Mouse (Mus musculus) CH12.LX (cell line): ENCODE measurements around the gene Nkain1. TPM values are rescaled to one million over a fixed set of nuclear protein-coding genes. Genes with fewer than 3 reads are reported as not detected.

ENCODE experiments used
- DNase-seq: peaks from one replicate; pipeline ENCODE4 v3.0.0-alpha.2; 2013; ENCODE audit errors: extremely low read depth
- H3K27ac ChIP-seq: 2 replicates; pipeline ENCODE4 v1.5.1; 2012; ENCODE audit warnings: low read depth, mild to moderate bottlenecking, control low read depth, moderate library complexity; ENCODE audit not compliant: insufficient read depth
- H3K27me3 ChIP-seq: replicated peaks from 2 replicates; pipeline ENCODE3; 2012; ENCODE audit warnings: inconsistent platforms
- H3K36me3 ChIP-seq, 2 experiments: replicated peaks in 1 of 2; 2 replicates each; pipeline versions ENCODE3 to v1.6.1; 2012; ENCODE audit warnings: inconsistent platforms in 1 of 2, low read length in 1 of 2, mild to moderate bottlenecking in 1 of 2, mixed read lengths in 1 of 2, moderate library complexity in 1 of 2; ENCODE audit not compliant: control insufficient read depth in 1 of 2, insufficient read depth in 1 of 2
- H3K4me1 ChIP-seq, 2 experiments: 2 replicates each; pipeline ENCODE4 v1.6.1; 2012; ENCODE audit warnings: inconsistent platforms in 1 of 2, moderate library complexity in 1 of 2; ENCODE audit not compliant: insufficient read depth in 2 of 2, control insufficient read depth in 1 of 2
- H3K4me2 ChIP-seq: 2 replicates; pipeline ENCODE4 v1.6.1; 2012; ENCODE audit warnings: low read depth, mild to moderate bottlenecking, control low read depth; ENCODE audit not compliant: poor library complexity, insufficient read depth, severe bottlenecking
- H3K4me3 ChIP-seq, 3 experiments: fragments of 150-350 bp in 1 of 3; sonication (generic) in 1 of 3; replicated peaks in 1 of 3; 2 replicates each; pipeline versions ENCODE3 to v1.5.1; 2011 to 2012; ENCODE audit warnings: low read depth in 2 of 3, low read length in 2 of 3, mild to moderate bottlenecking in 2 of 3, moderate library complexity in 2 of 3, control low read depth in 1 of 3, improper control_type of control experiment in 1 of 3, inconsistent platforms in 1 of 3, mixed read lengths in 1 of 3; ENCODE audit not compliant: poor library complexity in 1 of 3
- H3K79me2 ChIP-seq: replicated peaks from 2 replicates; pipeline ENCODE4 v1.6.1; 2012; ENCODE audit warnings: mild to moderate bottlenecking, moderate library complexity; ENCODE audit not compliant: control insufficient read depth, poor library complexity, insufficient read depth, severe bottlenecking; ENCODE audit errors: extremely low read depth
- H3K9ac ChIP-seq: 2 replicates; pipeline ENCODE4 v1.6.1; 2012; ENCODE audit warnings: low read depth, mild to moderate bottlenecking, control low read depth, moderate library complexity; ENCODE audit not compliant: insufficient read depth
- H3K9me3 ChIP-seq: replicated peaks from 2 replicates; pipeline ENCODE3; 2012; ENCODE audit warnings: low read length, inconsistent platforms, mixed read lengths
- BHLHE40 ChIP-seq: IDR thresholded peaks from 2 replicates; pipeline ENCODE4 v1.6.1; 2011; ENCODE audit warnings: mild to moderate bottlenecking, low read depth, low read length, improper control_type of control experiment
- CHD2 ChIP-seq: IDR thresholded peaks from 2 replicates; pipeline ENCODE4 v1.6.1; 2011; ENCODE audit warnings: low read length, improper control_type of control experiment
- E2F4 ChIP-seq: IDR thresholded peaks from 2 replicates; pipeline ENCODE4 v1.6.1; 2011; ENCODE audit warnings: low read depth, low read length, improper control_type of control experiment; ENCODE audit not compliant: insufficient replicate concordance
- GABPA ChIP-seq: IDR thresholded peaks from 2 replicates; pipeline ENCODE4 v1.6.1; 2012; ENCODE audit warnings: low read depth, low read length, improper control_type of control experiment, inconsistent platforms; ENCODE audit not compliant: insufficient replicate concordance
- IRF4 ChIP-seq: IDR thresholded peaks from 2 replicates; pipeline ENCODE4 v1.6.1; 2014; ENCODE audit warnings: low read depth, mild to moderate bottlenecking, inconsistent platforms, low read length, improper control_type of control experiment
- JUND ChIP-seq: conservative IDR thresholded peaks from 2 replicates; pipeline ENCODE4 v1.6.1; 2011; ENCODE audit warnings: low read depth, low read length, improper control_type of control experiment
- KAT2A ChIP-seq: IDR thresholded peaks from 2 replicates; pipeline ENCODE4 v1.6.1; 2012; ENCODE audit warnings: low read length, improper control_type of control experiment, inconsistent platforms; ENCODE audit not compliant: insufficient replicate concordance
- MAFK ChIP-seq: IDR thresholded peaks from 2 replicates; pipeline ENCODE4 v1.6.1; 2011; ENCODE audit warnings: low read length, improper control_type of control experiment; ENCODE audit not compliant: insufficient replicate concordance
- MAX ChIP-seq: IDR thresholded peaks from 2 replicates; pipeline ENCODE4 v1.6.1; 2011; ENCODE audit warnings: low read length, improper control_type of control experiment
- MAZ ChIP-seq: IDR thresholded peaks from 2 replicates; pipeline ENCODE4 v1.6.1; 2012; ENCODE audit warnings: low read depth, mild to moderate bottlenecking, inconsistent platforms, low read length, improper control_type of control experiment, moderate library complexity
- NELFE ChIP-seq: IDR thresholded peaks from 2 replicates; pipeline ENCODE4 v1.6.1; 2011; ENCODE audit warnings: low read depth, low read length, improper control_type of control experiment
- PAX5 ChIP-seq: IDR thresholded peaks from 2 replicates; pipeline ENCODE4 v1.6.1; 2012; ENCODE audit warnings: low read length, inconsistent platforms, mixed read lengths
- POLR2A ChIP-seq: IDR thresholded peaks from 2 replicates; pipeline ENCODE4 v1.6.1; 2011; ENCODE audit warnings: low read depth, mild to moderate bottlenecking, improper control_type of control experiment, low read length
- POLR2AphosphoS2 ChIP-seq: IDR thresholded peaks from 2 replicates; pipeline ENCODE4 v1.6.1; 2011; ENCODE audit warnings: low read depth, low read length, improper control_type of control experiment
- RAD21 ChIP-seq: IDR thresholded peaks from 2 replicates; pipeline ENCODE4 v1.6.1; 2011; ENCODE audit warnings: low read depth, mild to moderate bottlenecking, low read length, improper control_type of control experiment, moderate library complexity
- RCOR1 ChIP-seq: conservative IDR thresholded peaks from 2 replicates; pipeline ENCODE4 v1.6.1; 2012; ENCODE audit warnings: low read depth, mild to moderate bottlenecking, inconsistent platforms, low read length, improper control_type of control experiment
- SIN3A ChIP-seq: IDR thresholded peaks from 2 replicates; pipeline ENCODE4 v1.6.1; 2012; ENCODE audit warnings: low read length, improper control_type of control experiment, inconsistent platforms
- SMC3 ChIP-seq: IDR thresholded peaks from 2 replicates; pipeline ENCODE4 v1.6.1; 2011; ENCODE audit warnings: low read depth, low read length, improper control_type of control experiment
- TCF12 ChIP-seq: IDR thresholded peaks from 2 replicates; pipeline ENCODE4 v1.6.1; 2014; ENCODE audit warnings: low read depth, mild to moderate bottlenecking, inconsistent platforms, low read length, improper control_type of control experiment
- UBTF ChIP-seq: IDR thresholded peaks from 2 replicates; pipeline ENCODE4 v1.6.1; 2012; ENCODE audit warnings: low read depth, mild to moderate bottlenecking, inconsistent platforms, low read length, improper control_type of control experiment, moderate library complexity
- ZC3H11A ChIP-seq: IDR thresholded peaks from 2 replicates; pipeline ENCODE4 v1.6.1; 2012; ENCODE audit warnings: low read depth, mild to moderate bottlenecking, inconsistent platforms, low read length, improper control_type of control experiment
- ZKSCAN1 ChIP-seq: IDR thresholded peaks from 2 replicates; pipeline ENCODE4 v1.6.1; 2012; ENCODE audit warnings: low read depth, inconsistent platforms, low read length, improper control_type of control experiment, borderline replicate concordance
- ZMIZ1 ChIP-seq: IDR thresholded peaks from 2 replicates; pipeline ENCODE4 v1.6.1; 2012; ENCODE audit warnings: low read depth, mild to moderate bottlenecking, inconsistent platforms, low read length, improper control_type of control experiment
- ZNF384 ChIP-seq: IDR thresholded peaks from 2 replicates; pipeline ENCODE4 v1.6.1; 2012; ENCODE audit warnings: low read depth, low read length, improper control_type of control experiment, inconsistent platforms
- dilution Hi-C: fragments of 300-500 bp; cut with MboI; formaldehyde crosslinking; loops from 2 replicates; pipeline ENCODE4 v1.14.3; 2020; ENCODE audit warnings: low sequenced_read_pairs; ENCODE audit not compliant: extremely low pct_unique_long_range_greater_than_20kb, extremely low pct_ligation_motif_present
- in situ Hi-C: fragments of 300-500 bp; cut with MboI; formaldehyde crosslinking; loops from 3 replicates; pipeline ENCODE4 v1.14.3; 2019; ENCODE audit warnings: low sequenced_read_pairs, low pct_ligation_motif_present, low pct_unique_long_range_greater_than_20kb, mixed read lengths
- polyA plus RNA-seq: library from polyadenylated mRNA; unstranded; fragments of >175 nt; gene quantifications from 2 replicates; pipeline ENCODE4 v1.2.1, GENCODE M21; 2012; ENCODE audit warnings: low read depth; ENCODE audit not compliant: insufficient read length
- total RNA-seq, 2 experiments: library from RNA; depleted of rRNA; stranded (reverse); fragments of 300-350 nt in 1 of 2; fragments of >200 nt in 1 of 2; gene quantifications; 2 replicates each; pipeline ENCODE4 v1.2.3; 2012 to 2014

Nkain1 gene
- total and polyA plus RNA-seq, 3 experiments: 5.5 to 23.1 (median 19.6) TPM

DNA sequence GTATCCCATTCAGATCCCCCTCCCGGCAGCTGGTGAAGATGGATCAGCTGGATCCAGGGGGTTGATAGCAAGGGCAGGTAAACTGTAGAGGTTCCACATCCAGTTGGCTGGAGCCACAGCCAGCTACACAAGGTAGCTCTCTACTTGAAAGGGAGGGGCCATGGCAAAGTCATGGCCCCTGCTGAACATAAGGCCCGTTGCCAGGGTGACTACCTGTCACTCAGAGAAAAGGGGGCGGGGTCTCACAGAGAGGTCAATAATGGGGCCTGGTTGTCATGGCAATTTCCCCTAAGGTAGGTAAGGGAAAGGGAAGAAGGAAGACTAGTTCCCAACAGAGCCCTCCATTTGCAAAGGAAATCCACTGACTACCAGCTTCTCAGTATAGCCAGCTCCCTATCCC lies 14.8 kb downstream of the Nkain1 start:
- Histone ChIP-seq H3K9me3 (no peaks in the 10 kb centered on the region), H3K9ac (no peak overlapping the region), H3K4me1 (peaks cover 0 to 6% of the 10 kb centered on the region in 2 experiments; a peak in 2 of 4 replicates), H3K4me3 (no peak overlapping the region), H3K27me3 (no peaks in the 10 kb centered on the region), H3K79me2 (0 out of 2 replicates have a peak, but pooled peaks cover 5% of the 10 kb centered on the region), H3K27ac (no peak overlapping the region), H3K4me2 (no peak overlapping the region), H3K36me3 (peaks cover 0 to 22% of the 10 kb centered on the region in 2 experiments)
- TF ChIP-seq E2F4 (no peak), TCF12 (no peak), GABPA (no peak), POLR2AphosphoS2 (no peak), ZNF384 (no peak), NELFE (no peak), ZC3H11A (no peak), RCOR1 (no peak), CHD2 (no peak), ZMIZ1 (no peak), POLR2A (no peak), ZKSCAN1 (no peak), MAZ (no peak)
- dilution Hi-C loops (no loop called here), in situ Hi-C loops (no loop called here)
- no peak for DNase-seq

DNA sequence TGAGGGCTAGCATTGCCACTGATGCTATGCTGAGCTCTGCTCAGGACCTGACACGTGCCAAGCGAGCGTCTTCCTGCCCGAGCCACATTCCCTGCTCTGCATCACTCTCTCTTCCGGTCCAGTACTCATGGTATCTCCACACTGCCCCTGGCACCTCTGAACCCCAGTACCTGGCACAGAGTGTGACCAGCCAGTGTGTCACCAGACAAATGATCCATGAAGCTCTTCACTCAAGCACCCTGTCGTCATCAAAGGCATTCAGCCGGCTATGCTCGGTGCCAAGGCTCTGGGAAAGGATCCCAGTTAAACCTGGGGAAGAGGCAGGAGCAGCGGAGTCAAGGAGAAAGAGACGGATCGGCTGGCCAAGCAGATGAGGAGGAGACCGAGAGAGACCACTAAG lies 16.1 kb downstream of the Nkain1 start:
- peaks cover 0 to 17% of the 10 kb centered on the region in 2 experiments for H3K36me3 ChIP-seq
- H3K4me2 ChIP-seq: no peak overlapping the region
- H3K27me3 ChIP-seq: no peaks in the 10 kb centered on the region
- no peak overlapping the region for H3K9ac ChIP-seq
- in situ Hi-C loops: no loop called here
- H3K4me3 ChIP-seq: no peak overlapping the region
- peaks cover 0 to 8% of the 10 kb centered on the region in 2 experiments; a peak in 2 of 4 replicates for H3K4me1 ChIP-seq
- no peaks in the 10 kb centered on the region for H3K9me3 ChIP-seq
- TF ChIP-seq MAFK (no peak), BHLHE40 (no peak), SMC3 (no peak), TCF12 (no peak), ZMIZ1 (no peak), RAD21 (no peak), GABPA (no peak), JUND (no peak), SIN3A (no peak), IRF4 (no peak), KAT2A (no peak), MAX (no peak), POLR2A (no peak), NELFE (no peak), UBTF (no peak), PAX5 (no peak), E2F4 (no peak)
- dilution Hi-C loops: no loop called here
- H3K27ac ChIP-seq: no peak overlapping the region
- H3K79me2 ChIP-seq: 0 out of 2 replicates have a peak, but pooled peaks cover 2% of the 10 kb centered on the region
- no peak for DNase-seq
